Mouse (Mus musculus) left cerebral cortex, postnatal 14 days (tissue): ENCODE results near the gene Dlg5. TPM values are rescaled to one million over a fixed set of nuclear protein-coding genes. Genes with fewer than 3 reads are reported as not detected.

Source experiments
- DNase-seq, 2 experiments: peaks; one replicate each; pipeline ENCODE4 v3.0.0; 2021 to 2022; ENCODE audit warnings: low spot score in 2 of 2, mixed read lengths in 1 of 2
- intact Hi-C: fragments of 180-260 bp; cut with DNase I; formaldehyde crosslinking; loops from one replicate; pipeline ENCODE4 v1.15.1; 2025
- total RNA-seq, 2 experiments: library from RNA; stranded (reverse); gene quantifications; 2 replicates each; pipeline ENCODE4 v1.2.3; 2021

Dlg5 gene
- total RNA-seq, 2 experiments from 2014 or later, result 37.3 to 41.9 TPM

DNA sequence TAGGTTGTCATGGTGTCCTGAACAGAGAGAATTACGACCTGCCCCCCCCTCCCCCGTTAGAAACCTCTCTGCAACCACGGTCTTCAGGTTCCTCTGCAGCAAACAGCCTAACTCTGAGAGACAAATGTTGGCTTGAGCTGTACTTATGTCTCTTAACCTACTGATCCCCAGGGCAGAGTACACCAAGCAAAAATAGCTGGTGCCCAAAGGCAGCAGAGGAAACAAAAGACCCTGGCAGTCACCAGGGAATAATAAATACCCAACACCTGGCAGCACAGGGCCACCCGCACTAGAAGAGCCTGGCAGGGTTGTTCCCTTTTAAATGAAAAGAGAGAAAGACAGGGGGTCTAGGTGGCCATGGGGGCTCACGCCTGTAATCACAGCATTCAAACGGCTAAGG, 4.9 kb downstream of the Dlg5 start:
- no peak for DNase-seq
- intact Hi-C loops, result no loop called here

DNA sequence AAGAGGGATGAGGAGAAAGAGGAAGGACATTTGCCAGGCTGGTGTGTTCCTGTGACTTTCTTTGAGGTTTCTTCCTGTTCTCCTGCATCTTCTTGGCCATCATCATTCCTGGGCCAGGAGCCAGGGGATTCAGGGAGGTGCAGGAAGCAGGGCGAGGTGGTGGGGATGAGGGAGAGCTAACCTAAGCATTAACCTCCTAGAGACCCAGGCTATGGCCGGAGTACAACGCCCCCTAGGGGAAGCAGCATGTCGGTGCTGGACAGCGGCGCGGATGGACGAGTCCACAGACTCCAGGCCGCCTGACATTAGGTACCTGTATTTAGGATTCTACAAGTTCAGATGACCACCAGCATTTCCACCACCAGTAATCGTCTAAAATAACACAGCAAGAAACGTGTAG, 6.1 kb downstream of the Dlg5 start:
- no peak for DNase-seq
- intact Hi-C loops, result no loop called here

DNA sequence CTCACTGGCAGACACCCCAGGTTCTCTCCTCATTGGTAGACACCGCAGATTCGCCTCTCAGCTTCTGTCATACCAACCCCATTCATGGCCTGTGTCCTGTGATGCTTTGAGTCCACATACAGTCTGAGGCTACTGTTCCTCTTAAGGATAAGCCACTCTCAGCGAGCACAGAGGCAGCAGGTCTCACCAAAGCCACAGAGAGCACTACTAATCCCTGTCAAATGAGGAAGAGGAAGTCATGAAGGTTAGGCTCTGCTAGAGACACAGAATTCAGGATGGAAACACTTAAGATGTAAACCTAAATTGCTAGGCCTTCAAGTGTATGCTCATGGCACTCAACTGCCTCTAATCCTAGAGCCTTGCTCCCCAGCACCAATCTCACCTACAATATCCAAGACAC, 9.8 kb downstream of the Dlg5 start:
- DNase-seq, result no peak
- intact Hi-C loops, result no loop called here

DNA sequence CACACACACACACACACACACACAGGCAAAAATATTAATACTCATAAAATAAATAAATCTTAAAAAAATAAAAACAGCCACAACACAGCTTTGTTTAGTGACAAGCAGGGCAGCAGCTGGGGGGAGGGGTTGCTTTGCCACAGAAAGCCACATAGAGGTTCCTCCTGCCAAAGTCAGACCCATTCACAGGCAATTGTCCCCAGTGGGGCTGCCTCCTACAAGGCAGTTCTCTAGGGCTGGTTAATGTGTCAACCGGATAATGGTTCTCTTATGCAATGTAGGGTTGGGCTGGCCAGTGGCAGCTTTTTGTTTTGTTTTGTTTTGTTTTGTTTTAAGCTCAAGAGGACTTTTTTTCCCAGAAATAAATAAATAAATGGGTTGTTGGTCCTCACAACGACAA, 11.3 kb downstream of the Dlg5 start:
- no peak for DNase-seq
- intact Hi-C loops, result no loop called here

DNA sequence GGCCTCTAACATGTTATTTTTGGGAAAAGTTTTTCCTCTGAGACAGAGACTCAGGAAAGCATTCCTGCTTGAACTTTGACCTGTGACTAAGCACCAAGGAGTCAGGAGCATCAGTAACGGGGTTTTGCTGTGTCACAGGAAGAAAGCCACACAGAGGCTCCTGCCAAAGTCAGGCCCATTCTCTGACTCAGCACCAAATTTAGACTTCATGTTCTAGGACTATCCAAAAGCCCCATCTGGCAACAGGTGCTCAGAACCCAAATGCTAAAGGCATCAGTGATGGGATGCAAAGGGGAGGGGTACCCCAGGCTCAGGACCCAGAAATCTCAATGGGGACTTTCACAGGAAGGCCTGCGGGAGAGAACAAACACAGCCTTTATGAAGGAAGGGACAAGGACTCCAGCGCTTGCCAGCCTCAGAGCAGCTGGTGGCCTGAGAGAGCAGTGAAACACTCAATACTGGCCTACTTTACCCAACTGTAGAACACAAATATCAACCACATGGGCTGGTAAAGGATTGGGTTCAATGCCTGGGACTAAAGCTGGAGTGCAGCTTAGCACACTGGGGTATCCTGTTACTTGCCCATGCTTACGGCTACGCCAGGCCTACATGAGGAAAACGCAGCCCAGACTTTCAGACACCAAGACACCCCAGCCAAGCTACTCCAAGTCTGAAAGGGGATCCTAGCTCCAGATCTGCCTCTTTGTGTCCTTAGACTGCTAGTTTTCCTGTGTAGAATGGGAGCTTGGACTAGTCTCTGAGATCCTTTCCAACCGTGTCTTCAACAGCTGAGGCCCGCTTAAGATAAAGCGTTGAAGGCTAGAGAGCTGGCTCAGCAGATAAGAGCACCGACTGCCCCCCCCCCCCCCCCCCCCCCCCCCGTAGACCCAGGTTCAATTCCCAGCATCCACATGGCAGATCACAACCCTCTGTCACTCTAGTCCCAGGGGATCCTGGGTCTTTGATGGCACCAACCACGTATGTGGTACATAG, 12.8 kb downstream of the Dlg5 start:
- DNase-seq, result peak; percentile 46 to 62
- intact Hi-C loops, result no loop called here

DNA sequence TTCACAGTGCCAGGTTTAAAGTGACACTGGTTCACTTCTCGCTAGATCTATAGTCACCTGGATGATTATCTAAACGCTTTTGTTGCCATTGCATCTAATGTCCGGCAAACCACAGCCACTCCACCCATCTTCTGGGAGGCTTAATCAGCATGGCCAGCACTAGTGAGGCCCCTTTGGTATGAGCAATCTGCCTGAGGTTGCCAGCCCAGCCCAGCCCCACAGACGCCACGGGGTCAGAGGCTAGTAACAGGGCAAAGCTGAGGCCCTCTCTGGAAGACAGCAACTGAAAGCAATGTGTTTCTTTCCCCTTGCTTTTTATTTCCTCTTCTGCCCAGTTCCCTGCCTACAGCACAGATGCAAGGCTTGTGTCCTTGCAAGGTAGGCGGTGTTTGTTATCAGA, 17.2 kb downstream of the Dlg5 start:
- intact Hi-C loops, result no loop called here
- no peak for DNase-seq

DNA sequence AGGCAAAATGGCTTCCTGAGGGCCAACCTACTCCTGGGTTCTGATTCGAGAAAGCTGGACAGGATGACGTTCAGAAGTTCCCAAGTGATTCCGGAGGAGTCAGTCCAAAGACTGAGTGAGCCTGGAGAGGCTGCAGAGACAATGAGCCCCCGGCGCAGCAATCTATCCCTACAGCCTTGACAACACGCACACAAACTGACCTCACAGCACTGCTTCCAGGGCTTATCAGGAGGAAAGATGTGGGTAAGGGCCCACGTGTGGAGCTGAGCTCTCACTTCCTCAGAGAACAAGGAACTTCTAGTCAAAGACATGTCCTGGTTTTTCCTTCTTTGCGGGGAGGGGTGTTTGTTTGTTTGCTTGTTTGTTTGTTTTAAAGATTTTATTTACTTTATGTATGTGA, 18.7 kb downstream of the Dlg5 start:
- intact Hi-C loops, result no loop called here
- no peak for DNase-seq

DNA sequence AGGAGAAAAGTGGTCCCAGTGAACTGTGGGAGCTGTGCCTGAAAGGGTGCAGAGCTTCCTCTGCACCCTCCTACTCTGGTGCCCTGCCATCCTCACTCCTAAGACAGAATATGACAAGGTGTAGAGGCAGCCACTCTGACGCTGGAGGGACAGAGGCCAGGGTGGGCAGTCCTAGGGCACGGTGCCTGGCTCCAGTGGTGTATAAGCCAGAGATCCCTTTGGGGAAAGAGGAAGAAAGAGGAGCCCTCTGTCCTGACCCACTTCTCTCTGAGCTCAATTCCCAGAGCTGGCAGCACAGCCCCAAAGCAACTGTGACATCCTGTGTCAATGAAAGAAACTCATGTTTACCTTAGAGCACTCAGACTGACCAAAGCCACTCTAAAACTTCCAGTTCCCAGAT, 19.4 kb downstream of the Dlg5 start:
- DNase-seq, result no peak
- intact Hi-C loops, result no loop called here

DNA sequence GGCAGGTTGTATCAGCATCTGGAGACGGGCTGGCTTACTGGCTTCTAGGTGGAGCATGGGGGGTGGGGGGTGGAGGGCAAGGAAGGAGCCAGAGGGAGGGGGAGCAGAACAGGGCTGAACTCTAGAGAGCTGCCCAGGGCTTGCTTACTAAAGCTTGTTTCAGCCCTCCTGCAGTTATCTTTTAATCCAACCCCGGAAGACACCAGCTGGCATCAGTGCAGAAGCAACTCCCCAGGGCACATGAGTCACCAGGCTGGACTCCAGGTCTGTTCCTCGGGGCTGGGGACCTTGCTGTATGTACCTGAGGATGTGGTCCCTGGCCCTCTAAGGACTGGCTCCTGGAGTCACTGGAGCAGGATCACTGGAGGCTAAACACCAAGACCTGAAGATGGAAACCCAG, 23.0 kb downstream of the Dlg5 start:
- intact Hi-C loops, result no loop called here
- DNase-seq, result no peak

DNA sequence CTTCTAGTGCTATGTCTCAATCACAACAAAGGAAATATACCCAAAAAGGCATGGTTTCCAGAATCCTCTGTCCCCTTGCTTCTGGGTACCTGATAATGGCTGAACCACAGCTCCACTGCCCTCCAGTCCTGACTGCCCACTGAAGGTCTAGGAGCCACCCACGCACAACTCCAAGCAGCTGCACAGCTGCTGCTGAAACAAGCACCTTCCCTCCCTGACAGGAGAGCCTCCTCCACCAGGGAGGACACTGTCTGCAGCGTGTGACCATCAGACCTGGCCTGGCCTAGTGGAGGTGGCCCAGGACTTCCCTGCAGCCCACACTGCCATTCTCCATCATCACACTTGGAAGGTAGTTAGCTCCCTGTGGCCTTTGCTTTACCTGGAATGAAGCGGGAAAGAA, 23.4 kb downstream of the Dlg5 start:
- intact Hi-C loops, result no loop called here

DNA sequence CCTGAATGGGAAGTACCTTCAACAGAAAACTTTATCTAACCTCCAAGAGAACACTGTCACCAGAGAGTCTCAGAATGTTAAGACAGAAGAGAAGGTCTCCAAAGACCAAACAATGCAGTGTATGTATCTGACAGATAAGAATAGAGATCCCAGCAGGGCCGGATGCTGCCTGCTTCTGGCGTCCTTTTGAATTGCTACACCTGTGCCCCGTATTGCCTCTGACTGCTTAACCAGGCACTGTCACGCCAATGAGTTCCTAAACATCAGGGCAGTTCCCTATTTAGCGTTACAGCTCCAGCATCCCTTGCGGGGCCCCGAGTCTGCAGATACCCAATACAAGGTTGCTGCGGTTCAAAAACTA, 28.4 kb downstream of the Dlg5 start:
- no peak for DNase-seq
- intact Hi-C loops, result no loop called here

More for the DNA sequence above, 23.4 kb downstream of the Dlg5 start:
- DNase-seq, result no peak

DNA sequence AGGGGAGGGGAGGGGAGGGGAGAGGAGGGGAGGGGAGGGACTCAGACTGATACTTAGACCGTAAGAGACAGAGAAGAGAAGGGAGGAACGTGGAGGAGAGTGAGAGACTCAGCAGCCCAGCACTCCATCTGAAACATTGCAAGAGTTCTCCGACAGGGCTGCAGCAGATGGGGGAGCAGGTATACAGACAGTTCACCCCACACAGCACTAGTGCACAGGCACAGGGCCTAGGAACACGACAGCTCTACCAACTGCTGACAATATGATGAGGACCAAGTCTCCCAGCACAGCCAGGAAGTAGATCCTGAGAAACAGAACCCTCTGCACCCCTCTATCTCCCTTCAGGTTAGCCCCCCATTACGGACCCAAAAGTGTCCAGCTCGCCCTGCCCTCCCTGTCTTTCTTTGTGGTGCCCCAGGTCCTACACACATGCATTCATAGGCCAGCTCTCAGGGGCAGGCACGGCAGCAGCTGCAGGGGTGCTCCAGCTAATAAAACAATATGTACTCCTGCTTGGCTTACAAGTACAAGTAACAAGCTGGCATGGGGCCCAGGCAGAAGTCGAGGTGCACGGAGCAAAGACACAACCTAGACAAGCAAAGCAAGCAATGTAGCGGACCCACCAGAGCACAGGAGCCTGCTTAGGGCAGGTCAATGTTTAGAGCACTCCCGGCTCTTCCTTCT, 28.9 kb downstream of the Dlg5 start:
- DNase-seq, result no peak
- intact Hi-C loops, result no loop called here

DNA sequence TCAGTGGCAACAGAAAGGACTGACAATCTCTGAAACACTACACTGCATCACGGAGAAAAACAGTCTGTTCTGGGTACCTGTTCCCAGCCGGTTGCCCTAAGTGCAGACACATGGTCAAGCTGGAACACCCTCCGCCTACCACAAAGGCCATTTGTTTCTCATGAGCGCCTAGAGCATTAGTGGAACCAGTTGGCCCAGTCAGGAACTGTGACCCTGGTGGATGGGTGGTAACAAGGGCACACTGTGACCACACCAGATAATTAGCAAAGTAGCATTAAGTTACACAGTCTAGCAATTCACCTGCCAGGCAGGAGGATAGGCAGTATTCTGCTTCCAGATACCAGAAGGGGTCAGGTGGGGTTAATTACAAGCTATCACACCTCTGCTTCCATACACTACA, 29.7 kb downstream of the Dlg5 start:
- no peak for DNase-seq
- intact Hi-C loops, result no loop called here

DNA sequence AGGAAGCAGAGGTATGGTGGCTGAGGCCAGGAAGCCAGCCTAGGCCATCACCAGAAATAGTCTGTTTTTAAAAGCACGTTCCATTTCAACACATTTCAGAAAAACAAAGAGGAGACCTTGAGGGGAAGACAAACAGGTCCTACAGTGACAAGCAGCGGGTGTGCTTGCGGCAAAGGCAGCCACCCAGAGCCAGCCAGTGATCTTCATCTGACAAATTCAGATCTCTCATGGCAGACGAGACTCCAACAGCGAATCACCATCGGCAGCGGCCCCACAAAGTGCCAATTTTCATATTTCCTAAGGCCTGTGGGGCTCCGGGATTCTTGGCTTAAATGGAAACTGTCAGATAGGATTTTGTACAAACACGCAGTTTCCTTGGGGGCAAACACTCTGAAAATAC, 31.3 kb downstream of the Dlg5 start:
- no peak for DNase-seq
- intact Hi-C loops, result no loop called here

DNA sequence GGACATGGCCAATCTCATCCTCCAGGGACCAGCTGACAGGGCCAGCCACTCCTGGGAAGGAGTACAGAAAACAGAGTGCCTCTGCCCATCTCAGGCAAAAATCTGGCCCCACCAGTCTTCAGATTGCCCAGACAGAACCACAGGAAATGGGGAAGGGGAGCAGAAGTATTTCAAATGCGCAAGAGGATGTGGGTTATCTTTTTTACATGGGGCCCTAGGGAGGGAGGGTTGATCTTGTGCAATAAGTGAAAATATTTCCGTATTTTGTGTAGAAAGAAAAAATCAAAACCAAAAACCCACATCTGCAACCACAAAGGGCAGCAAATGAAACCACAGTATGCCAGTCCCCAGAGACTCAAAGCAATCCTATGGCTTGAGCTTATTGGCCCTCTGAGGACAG, 32.4 kb downstream of the Dlg5 start:
- DNase-seq, result no peak
- intact Hi-C loops, result no loop called here

DNA sequence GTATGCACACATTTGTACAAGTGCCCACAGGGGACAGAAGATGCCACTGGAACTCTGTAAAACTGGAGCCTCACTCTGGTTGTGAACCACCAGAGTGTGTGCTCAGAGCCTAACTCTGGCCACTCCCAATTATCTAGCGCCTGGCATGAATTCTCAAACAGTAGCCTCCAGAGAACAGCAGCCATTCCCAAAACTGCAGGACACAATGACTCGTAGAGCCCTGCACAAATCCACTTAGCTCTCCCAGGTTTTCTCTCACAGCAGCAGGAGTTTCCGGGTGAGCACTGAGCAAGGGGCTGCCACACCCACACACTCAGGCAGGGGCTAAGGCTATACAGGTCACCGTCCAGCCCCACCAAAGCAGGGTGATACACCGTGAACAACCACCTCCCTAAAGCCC, 32.9 kb downstream of the Dlg5 start:
- intact Hi-C loops, result no loop called here
- no peak for DNase-seq

DNA sequence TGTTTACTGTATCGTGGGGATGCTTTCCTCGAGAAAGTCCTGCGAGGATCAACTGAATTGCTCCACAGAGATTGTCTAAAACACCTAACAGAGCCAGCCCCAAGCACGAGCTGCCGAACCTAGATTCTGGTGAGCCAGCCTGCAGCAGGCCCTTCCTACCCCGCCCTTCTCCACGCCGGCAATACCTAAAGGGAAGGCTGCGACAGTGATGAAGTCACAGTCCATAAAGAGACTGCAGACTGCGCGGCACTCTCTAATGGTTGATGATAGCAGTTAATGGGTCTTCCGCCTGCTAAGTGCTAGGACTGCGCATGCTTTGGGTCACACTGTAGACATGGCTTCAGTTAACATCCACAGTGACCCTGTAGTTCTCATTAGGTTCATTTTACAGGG, 38.4 kb downstream of the Dlg5 start:
- intact Hi-C loops, result no loop called here
- no peak for DNase-seq

DNA sequence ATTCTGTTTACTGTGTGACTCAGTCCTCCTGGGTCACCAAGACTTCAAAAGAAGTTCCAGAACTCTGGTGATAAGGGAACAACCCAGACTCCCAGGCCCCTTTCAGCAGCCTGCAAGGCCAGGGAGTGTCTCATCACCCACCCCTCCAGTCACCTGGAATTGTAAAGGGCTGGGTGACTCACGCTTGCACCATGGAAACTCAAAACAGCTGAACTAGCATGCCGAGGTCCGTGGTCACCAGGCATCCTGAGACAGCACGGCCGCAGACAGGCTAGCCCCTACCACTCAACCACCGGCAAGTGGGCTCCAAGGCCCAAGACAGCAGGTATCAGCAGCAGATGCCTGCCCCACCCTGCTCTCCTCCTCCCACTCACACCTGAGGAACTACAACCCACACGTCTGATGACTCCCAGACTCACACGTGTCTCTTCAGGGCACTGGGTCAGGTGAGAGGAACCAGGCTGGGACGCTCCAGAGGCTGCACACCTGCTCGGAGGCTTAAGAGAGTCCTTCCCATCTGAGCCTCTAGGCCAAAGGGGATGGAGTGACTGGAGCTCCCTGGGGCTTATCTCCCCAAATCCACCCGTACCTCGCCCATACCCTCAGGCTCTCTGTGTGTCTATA, 38.9 kb downstream of the Dlg5 start:
- intact Hi-C loops, result no loop called here
- no peak for DNase-seq

DNA sequence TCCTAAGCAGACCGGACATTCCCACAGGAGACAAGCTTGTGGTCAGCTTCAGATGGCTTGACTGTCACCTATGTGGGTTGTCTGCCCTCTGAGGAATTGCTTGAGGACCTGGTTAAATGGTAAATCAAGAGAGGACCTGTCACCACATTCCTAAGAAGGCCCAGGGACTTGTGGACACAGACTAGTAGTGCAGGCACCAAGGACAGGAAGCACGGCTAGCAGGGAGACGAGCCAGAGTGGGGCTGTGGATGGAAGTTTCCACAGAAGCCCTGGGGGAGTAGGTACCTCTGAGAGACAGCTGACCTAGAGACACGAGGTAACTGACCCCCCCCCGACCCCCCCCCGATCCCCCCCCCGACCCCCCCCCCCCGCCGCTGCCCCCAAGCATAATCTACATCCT, 39.4 kb downstream of the Dlg5 start:
- intact Hi-C loops, result no loop called here
- no peak for DNase-seq

DNA sequence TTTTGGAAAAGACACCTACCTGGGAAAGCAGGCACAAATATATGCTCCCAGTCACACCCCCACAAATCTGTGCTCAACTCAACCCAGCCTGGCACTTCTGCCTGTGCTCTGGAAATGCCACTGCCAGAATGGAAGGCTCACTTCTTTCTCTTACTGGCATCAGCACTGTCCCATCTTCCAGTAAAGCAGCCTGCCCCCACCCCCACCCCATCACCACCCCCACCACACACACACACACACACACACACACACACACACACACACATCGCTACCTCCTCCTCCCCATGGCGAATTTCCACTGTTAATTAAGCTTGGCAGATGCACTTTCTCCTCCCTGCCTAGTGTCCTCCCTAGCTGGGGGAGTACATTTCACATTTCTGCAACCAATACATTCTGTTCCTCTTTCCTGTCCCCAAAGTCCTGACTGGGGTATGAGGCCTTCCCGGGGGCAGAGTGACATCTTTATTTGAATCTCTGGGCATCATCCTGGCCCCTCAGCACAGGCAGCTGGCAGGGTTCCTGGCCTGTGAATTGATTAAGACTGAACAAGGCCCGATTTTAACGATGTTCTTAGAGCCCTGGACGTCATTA, 40.3 kb downstream of the Dlg5 start:
- DNase-seq, result peak; percentile 42 to 71
- intact Hi-C loops, result no loop called here
